Mouse (Mus musculus): ENCODE results near the gene Trpv2. TPM values are rescaled to one million over a fixed set of nuclear protein-coding genes. Genes with fewer than 3 reads are reported as not detected.
A peak's percentile ranks its signal among the peaks of the same experiment; 100 is the strongest.

Gene Trpv2
- polyA plus RNA-seq, 1 experiment, result 4.0 TPM

DNA sequence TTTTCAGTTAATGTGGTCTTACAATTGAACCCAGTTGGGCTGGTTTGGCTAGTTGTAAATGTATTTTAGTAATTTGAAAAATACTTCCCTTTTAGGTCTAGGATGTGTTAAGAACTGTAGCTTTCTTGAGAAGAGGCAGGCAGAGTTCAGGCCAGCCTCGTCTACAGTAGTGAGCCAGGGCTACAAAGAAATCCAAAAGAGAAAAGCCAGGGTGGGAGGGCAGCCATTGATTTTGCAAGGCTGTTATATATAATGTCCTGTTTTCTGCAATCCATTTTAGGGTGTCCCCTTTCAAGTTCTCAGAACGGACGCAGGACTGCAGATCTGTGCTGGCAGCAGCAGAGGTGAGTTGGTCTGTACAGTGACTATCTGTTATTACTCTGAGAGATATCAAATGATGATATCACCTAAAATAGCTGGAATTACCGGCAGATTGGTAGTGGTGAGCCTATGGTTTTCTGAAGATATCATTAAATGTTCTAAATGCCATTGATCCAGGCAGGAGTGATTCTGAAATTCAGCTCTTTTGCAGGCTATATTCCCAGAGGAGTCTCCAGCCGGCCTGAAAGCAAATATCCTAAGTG is 29.9 kb downstream of the Trpv2 start:
- Histone ChIP-seq H3K36me3 (ENCODE audit: control insufficient read depth, insufficient read depth, low read length) (peaks cover 48% of the 10 kb centered on the region), H3K4me3 (ENCODE audit: low read depth, low read length) (peak overlapping the region; percentile 11; the same call in 1 of the 2 replicates), H3K27ac (ENCODE audit: insufficient read depth, low read depth, low read length) (no peak overlapping the region), H3K27me3 (ENCODE audit: control insufficient read depth, insufficient read depth, low read length) (no peaks in the 10 kb centered on the region), H3K4me1 (ENCODE audit: control insufficient read depth, insufficient read depth, insufficient read length, low read length) (peaks cover 7% of the 10 kb centered on the region; the same call in 1 of the 2 replicates)
- TF ChIP-seq POLR2A (IDR thresholded peaks at IDR 0.05; ENCODE audit: low read depth, low read length), result no peak
- TF ChIP-seq CTCF (IDR thresholded peaks at IDR 0.05; ENCODE audit: extremely low read depth, insufficient read length, insufficient replicate concordance, low read depth, low read length), result no peak
- WGBS, result 14% methylated on average over 5 of the region's 5 CpGs

DNA sequence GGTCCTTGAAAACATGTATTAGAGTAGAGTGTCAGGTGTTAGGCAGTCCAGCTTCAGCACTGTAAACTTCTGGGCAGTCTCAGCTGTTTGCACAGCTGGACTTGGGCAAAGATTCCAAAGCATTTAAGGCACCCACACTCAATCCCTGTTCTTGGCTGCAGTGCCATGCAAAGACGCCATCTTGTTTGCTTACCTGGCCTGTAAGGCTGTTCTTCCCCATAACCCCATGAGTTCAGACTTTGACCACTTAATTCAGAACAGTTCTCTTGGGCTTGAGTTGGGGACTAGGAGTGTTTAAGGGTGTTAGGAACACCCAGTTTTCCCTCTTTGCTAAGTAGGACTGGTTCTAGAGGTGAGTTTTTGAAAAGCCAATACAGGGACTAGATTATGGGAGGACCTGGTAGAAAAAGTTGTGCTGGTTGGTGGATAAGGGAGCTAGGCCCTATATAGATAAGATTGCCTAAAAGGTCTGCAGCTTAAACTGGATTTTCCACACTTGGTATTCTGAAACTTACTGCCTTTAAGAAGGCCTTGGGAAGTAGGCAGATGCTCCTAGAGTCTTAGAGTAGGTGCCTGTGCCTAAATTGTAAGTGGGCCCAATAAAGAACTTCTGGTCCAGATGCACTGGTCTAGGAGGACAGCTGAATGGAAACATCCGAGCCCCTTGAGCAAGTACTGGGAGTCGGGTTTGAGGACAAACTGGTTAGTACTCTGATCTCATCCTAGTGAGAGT is 30.8 kb downstream of the Trpv2 start:
- 35% methylated on average over 3 of the region's 3 CpGs for WGBS
- H3K4me1 ChIP-seq (ENCODE audit: control insufficient read depth, insufficient read depth, insufficient read length, low read length), result peaks cover 4% of the 10 kb centered on the region; the same call in 1 of the 2 replicates

DNA sequence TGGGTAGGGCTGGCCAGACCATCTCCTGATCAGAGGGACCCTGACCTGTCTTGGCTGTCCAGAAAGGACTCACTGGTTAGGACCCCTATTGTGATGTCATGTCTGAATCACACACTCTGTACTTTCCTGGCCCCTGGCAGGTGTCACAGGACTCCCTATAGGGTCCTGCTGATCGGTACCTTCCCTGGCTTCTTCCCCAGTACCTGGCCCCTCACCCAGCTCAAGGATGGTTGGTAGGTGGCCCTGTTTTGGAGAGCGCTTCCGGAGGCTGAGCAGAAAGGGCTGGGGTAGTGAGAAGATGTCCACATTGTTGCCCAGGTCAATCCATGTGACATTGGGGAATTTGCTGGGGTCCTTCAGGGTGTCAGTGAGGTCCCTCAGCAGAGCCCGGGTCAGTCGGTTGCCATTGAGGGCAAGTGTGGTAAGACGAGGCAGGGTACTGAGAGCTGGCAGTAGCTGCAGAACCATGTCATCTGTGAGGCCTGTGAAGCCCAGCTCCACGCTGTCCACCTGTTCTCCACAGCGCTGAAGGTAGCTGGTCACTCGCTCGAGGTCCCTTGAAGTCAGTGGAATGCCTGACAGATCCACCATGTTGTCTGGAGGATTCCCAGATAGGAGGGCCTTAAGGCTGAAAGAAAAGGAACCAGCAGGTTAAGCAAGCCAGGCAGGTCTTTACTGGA is 31.5 kb downstream of the Trpv2 start:
- Histone ChIP-seq H3K4me1 (ENCODE audit: control insufficient read depth, insufficient read depth, insufficient read length, low read length) (peaks cover 4% of the 10 kb centered on the region; the same call in 1 of the 2 replicates), H3K4me3 (ENCODE audit: low read depth, low read length) (no peak overlapping the region), H3K27ac (ENCODE audit: insufficient read depth, low read depth, low read length) (no peak overlapping the region), H3K27me3 (ENCODE audit: control insufficient read depth, insufficient read depth, low read length) (no peaks in the 10 kb centered on the region), H3K36me3 (ENCODE audit: control insufficient read depth, insufficient read depth, low read length) (peaks cover 48% of the 10 kb centered on the region)
- no peak for TF ChIP-seq CTCF (IDR thresholded peaks at IDR 0.05; ENCODE audit: extremely low read depth, insufficient read length, insufficient replicate concordance, low read depth, low read length)
- TF ChIP-seq POLR2A (IDR thresholded peaks at IDR 0.05; ENCODE audit: low read depth, low read length), result no peak
- 63% methylated on average over 10 of the region's 10 CpGs for WGBS

More for the DNA sequence above, 30.8 kb downstream of the Trpv2 start:
- Histone ChIP-seq H3K36me3 (ENCODE audit: control insufficient read depth, insufficient read depth, low read length) (peaks cover 48% of the 10 kb centered on the region), H3K27ac (ENCODE audit: insufficient read depth, low read depth, low read length) (no peak overlapping the region), H3K27me3 (ENCODE audit: control insufficient read depth, insufficient read depth, low read length) (no peaks in the 10 kb centered on the region), H3K4me3 (ENCODE audit: low read depth, low read length) (no peak overlapping the region)
- TF ChIP-seq POLR2A (IDR thresholded peaks at IDR 0.05; ENCODE audit: low read depth, low read length), result no peak
- no peak for TF ChIP-seq CTCF (IDR thresholded peaks at IDR 0.05; ENCODE audit: extremely low read depth, insufficient read length, insufficient replicate concordance, low read depth, low read length)

DNA sequence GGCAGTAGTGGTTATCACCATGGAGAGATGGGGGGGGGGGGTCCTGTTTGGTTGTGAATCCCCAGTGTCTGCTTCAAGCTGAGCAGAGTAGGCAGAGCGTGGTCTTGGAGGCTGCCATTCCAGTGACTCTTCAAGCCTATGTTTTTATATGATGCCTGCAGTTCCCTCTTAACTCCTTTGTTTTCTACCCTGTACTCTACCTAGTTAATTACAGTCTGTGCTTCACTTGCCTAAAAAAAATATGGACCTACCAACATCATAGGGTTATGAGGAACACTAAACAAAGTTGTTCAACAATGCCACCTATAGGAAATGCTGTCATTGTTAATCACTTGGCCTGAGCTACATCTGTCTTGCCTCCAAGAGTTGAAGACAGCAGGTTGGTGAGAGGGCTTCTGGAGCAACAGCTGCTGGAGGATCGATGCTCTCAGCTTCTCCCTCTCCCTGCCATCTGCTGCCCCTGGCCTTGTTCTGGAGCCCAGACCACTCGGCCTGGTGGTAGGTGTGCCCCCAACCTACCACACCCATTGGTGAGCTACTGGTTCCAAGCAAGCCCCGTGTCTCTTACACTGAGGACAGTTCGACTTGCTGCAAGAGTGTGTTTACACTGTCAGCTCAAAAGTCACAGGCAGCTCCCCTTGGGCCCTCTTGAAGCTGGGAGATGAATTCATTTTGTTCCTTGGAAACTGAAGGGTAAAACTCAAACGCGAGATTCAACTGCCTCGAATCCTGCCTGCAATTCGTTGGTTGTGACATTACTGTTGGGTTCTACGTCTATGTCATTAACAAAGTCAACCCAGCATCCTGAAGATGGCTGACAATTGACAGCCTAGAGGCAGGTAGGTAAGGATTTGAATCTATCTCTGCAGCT is 32.2 kb downstream of the Trpv2 start:
- no peak overlapping the region for H3K4me3 ChIP-seq (ENCODE audit: low read depth, low read length)
- H3K4me1 ChIP-seq (ENCODE audit: control insufficient read depth, insufficient read depth, insufficient read length, low read length), result peaks cover 4% of the 10 kb centered on the region; the same call in 1 of the 2 replicates
- TF ChIP-seq CTCF (IDR thresholded peaks at IDR 0.05; ENCODE audit: extremely low read depth, insufficient read length, insufficient replicate concordance, low read depth, low read length), result no peak
- 51% methylated on average over 10 of the region's 10 CpGs for WGBS
- no peaks in the 10 kb centered on the region for H3K27me3 ChIP-seq (ENCODE audit: control insufficient read depth, insufficient read depth, low read length)
- H3K27ac ChIP-seq (ENCODE audit: insufficient read depth, low read depth, low read length), result no peak overlapping the region
- H3K36me3 ChIP-seq (ENCODE audit: control insufficient read depth, insufficient read depth, low read length), result peaks cover 48% of the 10 kb centered on the region

DNA sequence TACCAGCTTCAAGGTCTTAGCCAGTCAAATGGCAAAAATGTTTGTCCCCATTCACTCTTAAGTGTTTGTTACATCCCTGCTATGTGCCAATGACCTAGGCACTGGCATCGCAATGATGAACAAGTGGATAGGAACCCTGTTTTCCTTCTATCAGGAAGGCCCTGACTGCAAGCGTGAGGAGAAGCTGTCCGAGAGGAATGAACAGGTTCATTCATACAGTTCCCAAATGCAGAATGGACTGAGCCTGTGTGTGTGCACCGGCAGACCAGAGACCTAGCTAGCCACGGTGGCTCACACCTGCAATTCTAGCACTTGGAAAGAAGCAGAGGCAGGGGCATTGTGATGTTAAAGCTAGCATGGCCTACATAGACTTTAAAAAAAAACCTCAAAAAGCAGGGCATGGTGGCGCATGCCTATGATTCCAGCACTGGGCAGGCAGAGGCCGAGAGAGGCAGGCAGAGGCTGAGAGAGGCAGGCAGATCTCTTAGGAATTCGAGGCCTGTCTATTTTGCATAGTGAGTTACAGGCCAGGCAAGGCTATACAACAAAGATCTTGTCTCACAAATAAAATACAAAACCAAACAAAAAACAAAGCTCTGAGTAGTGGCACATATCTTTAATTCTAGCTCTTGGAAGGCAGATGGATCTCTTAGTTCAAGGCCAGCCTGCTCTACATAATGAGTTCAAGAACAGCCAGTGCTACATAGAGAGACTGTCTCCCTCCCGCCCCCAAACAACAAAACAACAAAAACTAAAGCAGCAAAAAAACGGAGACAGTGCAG is 33.1 kb downstream of the Trpv2 start:
- Histone ChIP-seq H3K4me3 (ENCODE audit: low read depth, low read length) (no peak overlapping the region), H3K36me3 (ENCODE audit: control insufficient read depth, insufficient read depth, low read length) (peaks cover 50% of the 10 kb centered on the region), H3K4me1 (ENCODE audit: control insufficient read depth, insufficient read depth, insufficient read length, low read length) (no peaks in the 10 kb centered on the region), H3K27ac (ENCODE audit: insufficient read depth, low read depth, low read length) (no peak overlapping the region), H3K27me3 (ENCODE audit: control insufficient read depth, insufficient read depth, low read length) (no peaks in the 10 kb centered on the region)
- 75% methylated on average over 10 of the region's 10 CpGs for WGBS
- TF ChIP-seq CTCF (IDR thresholded peaks at IDR 0.05; ENCODE audit: extremely low read depth, insufficient read length, insufficient replicate concordance, low read depth, low read length) (no peak), POLR2A (IDR thresholded peaks at IDR 0.05; ENCODE audit: low read depth, low read length) (no peak)

DNA sequence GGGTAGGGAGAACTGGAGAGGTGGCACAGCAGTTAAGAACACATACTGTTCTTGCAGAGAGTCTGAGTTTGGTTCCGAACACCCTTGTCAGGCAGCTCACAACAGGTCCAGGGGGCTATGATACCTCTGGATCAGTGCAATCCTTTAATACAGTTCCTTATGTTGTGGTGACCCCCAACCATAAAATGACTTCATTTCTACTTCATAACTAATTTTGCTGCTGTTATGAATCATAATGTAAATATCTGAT is 33.6 kb downstream of the Trpv2 start:
- H3K27ac ChIP-seq (ENCODE audit: insufficient read depth, low read depth, low read length), result no peak overlapping the region
- 95% methylated on average over 1 of the region's 1 CpGs for WGBS
- no peak overlapping the region for H3K4me3 ChIP-seq (ENCODE audit: low read depth, low read length)
- peaks cover 53% of the 10 kb centered on the region for H3K36me3 ChIP-seq (ENCODE audit: control insufficient read depth, insufficient read depth, low read length)
- H3K4me1 ChIP-seq (ENCODE audit: control insufficient read depth, insufficient read depth, insufficient read length, low read length), result no peaks in the 10 kb centered on the region
- no peaks in the 10 kb centered on the region for H3K27me3 ChIP-seq (ENCODE audit: control insufficient read depth, insufficient read depth, low read length)
- TF ChIP-seq CTCF (IDR thresholded peaks at IDR 0.05; ENCODE audit: extremely low read depth, insufficient read length, insufficient replicate concordance, low read depth, low read length) (no peak), POLR2A (IDR thresholded peaks at IDR 0.05; ENCODE audit: low read depth, low read length) (no peak)

Measured in small intestine, adult 2 months (tissue).